Mouse (Mus musculus) E14TG2a.4 (cell line): ENCODE results near the gene Prss48.

ENCODE experiments used
- CTCF ChIP-seq: conservative IDR thresholded peaks from 2 replicates; pipeline ENCODE4 v1.5.1; 2014; ENCODE audit warnings: low read length
- POU5F1 ChIP-seq: IDR thresholded peaks from 2 replicates; pipeline ENCODE4 v1.6.1; 2014; ENCODE audit warnings: low read length, borderline replicate concordance

GRCm38 (mm10) chr3:85969040-85969439 is 33.3 kb downstream of the Prss48 start:
- TF ChIP-seq CTCF (no peak), POU5F1 (no peak)
